Mouse (Mus musculus): ENCODE measurements around the gene Cytip. TPM values are rescaled to one million over a fixed set of nuclear protein-coding genes. Genes with fewer than 3 reads are reported as not detected.
"Not testable (repeated sequence)": the region's sequence is repeated elsewhere in the genome, so short reads cannot be mapped to it uniquely, and the experiment has no call there.

The Cytip gene
- polyA plus RNA-seq, 1 experiment from 2014 or later, result 1.9 TPM

DNA sequence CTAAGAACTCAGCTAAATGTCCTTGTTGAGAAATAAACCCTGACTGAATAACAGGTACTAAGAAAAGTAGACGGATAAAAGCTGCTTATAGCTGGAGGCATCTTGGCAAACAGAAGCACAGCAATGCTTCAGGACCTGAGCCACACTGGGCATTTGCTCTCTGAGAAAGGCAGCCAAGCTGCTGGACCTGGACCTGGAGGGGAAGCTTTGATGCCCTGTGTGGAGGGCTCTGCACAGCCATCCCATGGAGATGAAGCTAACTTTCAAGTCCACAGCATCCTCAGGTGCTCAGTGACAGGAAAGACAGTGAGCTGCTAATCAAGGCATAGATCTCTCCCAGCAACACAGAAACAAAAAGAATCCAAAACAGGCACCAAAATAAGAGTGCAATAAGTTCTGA, 54.8 kb downstream of the Cytip start:
- Histone ChIP-seq H3K27ac (no peak overlapping the region), H3K4me2 (no peak overlapping the region), H3K9me3 (replicated peaks) (no peaks in the 10 kb centered on the region), H3K9ac (no peak overlapping the region), H3K36me3 (no peaks in the 10 kb centered on the region), H3K27me3 (replicated peaks) (no peaks in the 10 kb centered on the region), H3K4me1 (peaks cover 11% of the 10 kb centered on the region), H3K4me3 (no peak overlapping the region)
- 67% methylated on average over 1 of the region's 1 CpGs for WGBS (ENCODE audit: insufficient replicate concordance)
- ATAC-seq, result no peak

DNA sequence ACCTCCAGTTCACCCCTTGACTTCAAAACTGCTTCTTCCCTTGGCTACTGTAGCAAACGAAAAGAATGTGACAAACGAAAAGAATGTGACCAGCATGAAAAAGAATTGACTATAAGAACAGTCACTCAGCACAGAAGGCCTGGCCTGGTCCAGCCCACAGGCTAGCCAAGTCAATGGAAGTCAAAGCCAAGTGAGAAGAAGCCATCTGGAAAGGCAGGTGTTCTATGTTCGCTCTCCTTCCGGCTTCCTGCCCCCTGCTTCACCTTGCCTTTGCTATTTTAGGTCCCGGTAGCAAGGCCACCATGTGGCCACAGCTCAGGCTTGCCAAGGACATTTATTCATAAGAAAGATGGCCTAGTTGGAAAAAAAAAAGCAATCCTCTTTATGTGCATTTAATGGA, 56.7 kb downstream of the Cytip start:
- ATAC-seq, result no peak
- Histone ChIP-seq H3K36me3 (no peaks in the 10 kb centered on the region), H3K4me1 (peaks cover 11% of the 10 kb centered on the region), H3K9me3 (replicated peaks) (no peaks in the 10 kb centered on the region), H3K27ac (no peak overlapping the region), H3K9ac (no peak overlapping the region), H3K4me2 (no peak overlapping the region), H3K4me3 (no peak overlapping the region), H3K27me3 (replicated peaks) (no peaks in the 10 kb centered on the region)
- WGBS (ENCODE audit: insufficient replicate concordance), result 75% methylated on average over 5 of the region's 5 CpGs

DNA sequence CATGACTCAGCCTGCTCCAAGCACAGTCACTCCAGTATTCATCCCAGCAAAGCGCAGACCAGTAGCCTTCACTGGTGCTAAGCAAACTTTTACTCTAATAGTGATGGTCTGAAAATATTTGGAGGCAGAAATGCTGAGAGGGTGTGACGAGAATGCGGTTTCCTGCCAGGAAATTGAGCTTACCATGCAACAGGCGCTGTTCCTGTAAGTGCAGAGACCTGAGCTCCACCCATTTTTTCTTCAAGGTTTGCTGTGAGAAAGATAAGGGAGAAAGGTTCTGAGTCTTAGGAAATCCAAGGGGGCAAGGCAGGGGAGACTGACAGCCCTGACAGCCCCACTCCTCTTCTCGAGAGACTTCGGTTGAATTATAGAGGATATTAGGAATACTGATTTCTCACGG, 57.7 kb downstream of the Cytip start:
- H3K4me2 ChIP-seq, result no peak overlapping the region
- H3K27me3 ChIP-seq (replicated peaks), result no peaks in the 10 kb centered on the region
- H3K9ac ChIP-seq, result no peak overlapping the region
- H3K9me3 ChIP-seq (replicated peaks), result no peaks in the 10 kb centered on the region
- no peak overlapping the region for H3K4me3 ChIP-seq
- no peaks in the 10 kb centered on the region for H3K36me3 ChIP-seq
- no peak overlapping the region for H3K27ac ChIP-seq
- 15% methylated on average over 7 of the region's 7 CpGs for WGBS (ENCODE audit: insufficient replicate concordance)
- ATAC-seq, result peak; percentile 70
- peaks cover 11% of the 10 kb centered on the region for H3K4me1 ChIP-seq

DNA sequence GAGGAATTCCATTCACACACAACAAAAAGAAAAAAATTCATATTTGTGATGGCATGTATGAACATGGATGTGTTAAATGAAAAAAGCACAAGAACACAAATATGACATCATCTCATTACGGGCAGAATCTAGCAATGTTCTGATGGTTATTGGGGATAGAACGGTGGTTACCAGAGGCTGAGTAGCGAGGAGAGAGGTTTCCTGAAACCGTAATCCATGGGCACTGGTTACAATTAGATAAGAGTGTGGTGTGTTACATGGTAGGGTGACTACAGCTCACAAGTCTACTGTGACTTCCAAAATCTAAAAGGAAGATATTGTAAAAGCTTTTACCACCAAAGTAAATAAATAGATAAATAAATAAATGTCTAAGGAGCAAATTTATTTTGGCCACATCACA, 58.8 kb downstream of the Cytip start:
- Histone ChIP-seq H3K9ac (no peak overlapping the region), H3K27me3 (replicated peaks) (no peaks in the 10 kb centered on the region), H3K4me1 (peaks cover 11% of the 10 kb centered on the region), H3K4me2 (no peak overlapping the region), H3K27ac (no peak overlapping the region), H3K4me3 (no peak overlapping the region), H3K36me3 (no peaks in the 10 kb centered on the region), H3K9me3 (replicated peaks) (no peaks in the 10 kb centered on the region)
- whole genome bisulfite sequencing (ENCODE audit: insufficient replicate concordance), result 26% methylated on average over 4 of the region's 4 CpGs
- no peak; the same call in 1 of the 2 replicates for ATAC-seq

DNA sequence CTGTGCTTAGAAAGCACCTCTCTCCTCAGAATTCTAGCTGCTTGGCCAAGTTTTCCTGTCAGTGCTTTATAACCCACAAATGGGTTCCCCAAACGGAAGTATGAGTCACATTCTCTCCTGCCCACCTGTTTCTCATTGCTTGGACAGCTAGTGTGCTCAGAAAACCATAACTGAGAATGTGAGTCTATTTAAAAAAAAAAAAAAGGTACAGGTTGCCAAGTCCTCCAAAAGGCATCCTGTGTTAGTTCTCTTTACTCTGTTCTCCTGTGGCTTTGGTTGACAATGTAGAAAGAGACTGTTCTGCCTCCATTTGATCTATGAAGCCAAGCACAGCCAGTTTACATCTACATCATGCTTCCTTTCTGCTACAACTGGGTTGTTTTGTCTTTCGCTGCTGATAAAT, 60.3 kb downstream of the Cytip start:
- H3K4me1 ChIP-seq, result peaks cover 11% of the 10 kb centered on the region
- no peak overlapping the region for H3K4me2 ChIP-seq
- no peak for ATAC-seq
- H3K27ac ChIP-seq, result no peak overlapping the region
- 48% methylated on average over 2 of the region's 2 CpGs for WGBS (ENCODE audit: insufficient replicate concordance)
- no peak overlapping the region for H3K4me3 ChIP-seq
- H3K36me3 ChIP-seq, result no peaks in the 10 kb centered on the region
- no peaks in the 10 kb centered on the region for H3K9me3 ChIP-seq (replicated peaks)
- H3K27me3 ChIP-seq (replicated peaks), result no peaks in the 10 kb centered on the region
- H3K9ac ChIP-seq, result no peak overlapping the region

DNA sequence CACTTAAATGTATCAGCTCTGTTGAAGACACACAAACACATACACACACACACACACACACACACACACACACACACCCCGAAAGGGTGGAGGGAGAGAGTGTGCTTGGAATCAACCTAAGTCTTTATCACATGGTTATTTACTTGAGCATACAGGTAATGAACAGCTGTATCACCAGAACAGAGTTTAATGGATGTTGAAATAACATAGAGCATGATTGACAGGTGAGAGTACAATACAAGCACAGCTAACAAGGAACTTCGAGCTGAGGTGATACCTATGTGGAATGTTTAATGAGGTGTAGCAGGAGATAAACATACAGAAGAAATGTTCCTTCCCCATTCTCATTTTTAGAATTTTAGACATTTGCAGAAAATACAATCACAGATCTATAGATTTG, 62.7 kb downstream of the Cytip start:
- no peaks in the 10 kb centered on the region for H3K9me3 ChIP-seq (replicated peaks)
- 55% methylated on average over 2 of the region's 2 CpGs for WGBS (ENCODE audit: insufficient replicate concordance)
- peaks cover 8% of the 10 kb centered on the region for H3K4me1 ChIP-seq
- no peak overlapping the region for H3K27ac ChIP-seq
- no peaks in the 10 kb centered on the region for H3K27me3 ChIP-seq (replicated peaks)
- no peak overlapping the region for H3K4me2 ChIP-seq
- H3K9ac ChIP-seq, result no peak overlapping the region
- no peaks in the 10 kb centered on the region for H3K36me3 ChIP-seq
- ATAC-seq, result no peak
- no peak overlapping the region for H3K4me3 ChIP-seq

DNA sequence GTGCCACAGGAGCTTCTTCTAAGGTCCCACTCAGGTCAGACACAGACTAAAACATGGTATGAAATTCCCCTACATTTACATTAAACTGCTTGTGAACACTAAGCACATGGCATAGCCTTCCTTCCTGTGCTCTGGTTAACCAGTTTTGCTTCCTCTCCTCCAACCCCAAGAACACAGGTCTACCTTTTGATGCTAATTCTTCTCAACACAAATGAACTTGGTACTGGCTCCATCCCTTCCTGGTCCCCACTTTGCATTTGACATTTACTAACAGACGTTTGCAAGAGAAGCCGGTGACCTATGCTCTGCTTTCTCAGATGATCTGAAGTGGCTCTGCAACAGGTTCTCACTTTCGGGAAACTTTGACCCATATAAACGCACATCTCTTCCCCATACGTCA, 65.4 kb downstream of the Cytip start:
- no peak overlapping the region for H3K4me2 ChIP-seq
- no peaks in the 10 kb centered on the region for H3K27me3 ChIP-seq (replicated peaks)
- H3K4me1 ChIP-seq, result no peaks in the 10 kb centered on the region
- no peak overlapping the region for H3K27ac ChIP-seq
- no peaks in the 10 kb centered on the region for H3K9me3 ChIP-seq (replicated peaks)
- H3K36me3 ChIP-seq, result no peaks in the 10 kb centered on the region
- whole genome bisulfite sequencing (ENCODE audit: insufficient replicate concordance), result 71% methylated on average over 5 of the region's 5 CpGs
- no peak for ATAC-seq
- no peak overlapping the region for H3K9ac ChIP-seq
- H3K4me3 ChIP-seq, result no peak overlapping the region

DNA sequence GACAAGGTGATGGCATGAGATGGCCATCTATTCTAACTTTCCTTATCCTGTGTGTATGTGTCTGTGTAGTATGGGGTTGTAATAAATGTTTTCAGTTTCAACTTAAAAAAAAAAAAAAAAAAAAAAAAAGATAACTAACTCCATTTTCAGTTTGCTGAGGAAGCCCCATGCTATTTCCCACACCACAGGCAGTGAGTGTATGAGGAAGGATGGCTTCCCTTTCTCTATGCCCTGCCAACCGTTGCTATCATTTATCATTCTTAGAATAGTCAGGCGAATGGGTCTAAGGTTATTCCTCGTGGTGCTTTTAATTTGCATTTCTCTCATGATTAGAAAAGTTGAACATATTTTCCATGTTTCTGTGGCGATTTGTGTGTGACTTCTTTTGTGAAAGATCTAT, 84.2 kb downstream of the Cytip start:
- Histone ChIP-seq H3K9ac (no peak overlapping the region), H3K4me2 (no peak overlapping the region), H3K4me3 (no peak overlapping the region), H3K9me3 (replicated peaks) (no peaks in the 10 kb centered on the region), H3K4me1 (no peaks in the 10 kb centered on the region), H3K36me3 (no peaks in the 10 kb centered on the region), H3K27ac (no peak overlapping the region), H3K27me3 (replicated peaks) (no peaks in the 10 kb centered on the region)
- no peak for ATAC-seq
- WGBS (ENCODE audit: insufficient replicate concordance), result 44% methylated on average over 4 of the region's 4 CpGs

DNA sequence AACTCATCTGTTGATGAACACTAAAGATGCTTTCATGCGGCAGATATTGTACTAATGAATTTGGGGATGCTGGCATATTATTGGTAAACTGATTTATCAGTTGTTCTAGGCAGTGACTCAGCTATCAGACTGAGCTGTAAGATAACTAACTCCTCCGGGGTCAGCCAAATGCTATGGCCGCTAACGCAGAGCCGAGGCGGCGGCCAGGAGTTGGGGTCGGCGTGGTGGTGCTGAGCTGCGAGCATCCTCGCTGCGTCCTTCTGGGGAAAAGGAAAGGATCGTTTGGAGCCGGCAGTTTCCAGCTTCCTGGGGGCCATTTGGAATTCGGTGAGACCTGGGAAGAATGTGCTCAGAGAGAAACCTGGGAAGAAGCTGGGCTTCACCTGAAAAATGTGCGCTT, 87.4 kb downstream of the Cytip start:
- ATAC-seq; H3K9ac ChIP-seq; H3K36me3 ChIP-seq; H3K9me3 ChIP-seq (replicated peaks); H3K27me3 ChIP-seq (replicated peaks); H3K4me2 ChIP-seq; H3K4me3 ChIP-seq; H3K27ac ChIP-seq; H3K4me1 ChIP-seq: not testable (repeated sequence)
- WGBS (ENCODE audit: insufficient replicate concordance), result 79% methylated on average over 16 of the region's 16 CpGs

DNA sequence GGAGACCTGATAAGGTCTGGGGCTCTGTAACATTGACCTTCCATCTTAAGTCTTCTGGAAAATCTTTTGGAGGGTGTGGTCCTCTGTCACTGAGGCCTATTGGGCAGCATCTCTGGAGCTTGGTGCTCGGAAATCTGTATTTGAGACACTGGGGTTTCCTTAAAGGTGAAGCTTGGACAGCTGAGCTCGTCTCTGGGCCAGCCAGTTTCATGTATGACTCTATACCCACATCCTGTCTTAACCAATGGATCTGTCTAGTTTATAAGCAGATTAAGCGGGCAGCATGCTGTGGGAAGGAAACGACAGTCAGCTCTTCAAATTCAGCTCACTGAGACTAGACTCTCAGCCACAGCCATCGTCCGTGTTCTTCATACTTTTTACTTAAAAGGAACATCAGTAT, 88.3 kb downstream of the Cytip start:
- no peak overlapping the region for H3K4me3 ChIP-seq

DNA sequence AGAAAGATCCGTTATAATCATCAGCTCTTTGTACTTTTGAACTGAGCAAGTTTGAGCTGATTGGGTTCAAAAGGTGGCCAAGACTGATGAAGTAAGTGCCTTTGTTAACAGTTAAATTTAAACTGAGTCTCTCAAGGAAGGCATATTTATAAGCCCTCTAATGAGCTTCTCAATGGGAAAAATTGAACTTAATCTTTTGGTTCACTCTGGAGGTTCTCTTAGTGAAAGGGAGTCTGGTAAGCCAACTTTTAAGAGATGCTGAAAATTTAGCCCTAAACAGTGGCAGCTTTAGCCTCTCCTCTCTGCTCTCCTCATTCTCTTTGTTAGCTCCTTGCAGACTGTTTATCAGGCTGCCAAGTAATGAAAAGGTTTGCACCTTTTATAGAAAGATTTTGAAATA, 100.5 kb downstream of the Cytip start:
- Histone ChIP-seq H3K27ac (no peak overlapping the region), H3K9me3 (replicated peaks) (no peaks in the 10 kb centered on the region), H3K9ac (no peak overlapping the region), H3K4me3 (no peak overlapping the region), H3K4me2 (no peak overlapping the region), H3K36me3 (no peaks in the 10 kb centered on the region), H3K27me3 (replicated peaks) (no peaks in the 10 kb centered on the region), H3K4me1 (no peaks in the 10 kb centered on the region)
- ATAC-seq, result no peak
- 69% methylated on average over 1 of the region's 1 CpGs for WGBS (ENCODE audit: insufficient replicate concordance)

More for the DNA sequence above, 88.3 kb downstream of the Cytip start:
- no peaks in the 10 kb centered on the region for H3K36me3 ChIP-seq
- H3K9me3 ChIP-seq (replicated peaks), result no peaks in the 10 kb centered on the region
- no peaks in the 10 kb centered on the region for H3K4me1 ChIP-seq
- no peaks in the 10 kb centered on the region for H3K27me3 ChIP-seq (replicated peaks)
- no peak overlapping the region for H3K4me2 ChIP-seq
- no peak overlapping the region for H3K9ac ChIP-seq
- no peak overlapping the region for H3K27ac ChIP-seq
- no peak for ATAC-seq
- WGBS (ENCODE audit: insufficient replicate concordance), result 64% methylated on average over 6 of the region's 6 CpGs

DNA sequence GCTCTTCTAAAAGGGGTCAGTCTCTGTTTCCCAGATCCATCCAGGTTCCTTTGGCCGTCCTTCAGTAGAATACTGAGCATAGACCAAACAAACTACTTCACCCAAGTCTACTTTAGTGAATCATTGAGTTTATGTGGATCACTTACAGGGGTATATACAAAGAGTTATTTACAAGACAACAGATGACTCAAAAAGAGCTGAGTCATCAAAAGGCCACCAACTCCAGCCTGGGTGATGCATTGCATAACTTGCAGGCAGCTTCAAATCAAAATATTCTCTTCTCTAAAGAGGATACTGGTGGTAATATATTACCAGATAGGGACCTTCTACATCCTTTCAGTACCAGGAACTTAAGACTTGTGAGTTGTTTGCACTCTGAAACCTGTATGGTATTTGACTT, 108.9 kb downstream of the Cytip start:
- H3K4me1 ChIP-seq, result no peaks in the 10 kb centered on the region
- H3K27ac ChIP-seq, result no peak overlapping the region
- no peak overlapping the region for H3K4me3 ChIP-seq
- no peak overlapping the region for H3K9ac ChIP-seq
- H3K27me3 ChIP-seq (replicated peaks), result no peaks in the 10 kb centered on the region
- ATAC-seq, result no peak
- H3K4me2 ChIP-seq, result no peak overlapping the region
- H3K36me3 ChIP-seq, result no peaks in the 10 kb centered on the region
- 78% methylated on average over 1 of the region's 1 CpGs for WGBS (ENCODE audit: insufficient replicate concordance)
- H3K9me3 ChIP-seq (replicated peaks), result no peaks in the 10 kb centered on the region

DNA sequence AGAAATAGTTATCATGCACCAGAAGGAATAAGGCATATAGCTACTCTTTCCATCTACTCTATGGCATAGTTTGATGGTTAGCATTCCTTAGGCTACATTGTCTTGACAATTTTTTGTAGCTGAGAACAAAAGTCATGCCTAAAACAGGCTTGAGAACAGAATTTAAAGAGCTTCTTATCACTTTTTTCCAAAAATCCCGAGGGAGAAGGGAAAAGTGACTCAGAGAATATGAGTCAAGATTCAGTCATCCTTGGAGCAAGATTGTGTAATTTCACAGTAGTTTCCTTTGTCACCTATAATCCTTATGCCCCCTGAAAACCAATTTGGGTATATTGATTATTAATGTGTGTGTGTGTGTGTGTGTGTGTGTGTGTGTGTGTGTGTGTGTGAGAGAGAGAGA, 115.5 kb downstream of the Cytip start:
- H3K4me3 ChIP-seq, result no peak overlapping the region
- no peaks in the 10 kb centered on the region for H3K36me3 ChIP-seq
- no peaks in the 10 kb centered on the region for H3K9me3 ChIP-seq (replicated peaks)
- H3K27me3 ChIP-seq (replicated peaks), result no peaks in the 10 kb centered on the region
- H3K27ac ChIP-seq, result no peak overlapping the region
- no peaks in the 10 kb centered on the region for H3K4me1 ChIP-seq
- 26% methylated on average over 1 of the region's 1 CpGs for WGBS (ENCODE audit: insufficient replicate concordance)
- no peak overlapping the region for H3K9ac ChIP-seq
- ATAC-seq, result no peak
- H3K4me2 ChIP-seq, result no peak overlapping the region

All from liver, embryonic 12.5 days (tissue).